In the genomic region with DNA sequence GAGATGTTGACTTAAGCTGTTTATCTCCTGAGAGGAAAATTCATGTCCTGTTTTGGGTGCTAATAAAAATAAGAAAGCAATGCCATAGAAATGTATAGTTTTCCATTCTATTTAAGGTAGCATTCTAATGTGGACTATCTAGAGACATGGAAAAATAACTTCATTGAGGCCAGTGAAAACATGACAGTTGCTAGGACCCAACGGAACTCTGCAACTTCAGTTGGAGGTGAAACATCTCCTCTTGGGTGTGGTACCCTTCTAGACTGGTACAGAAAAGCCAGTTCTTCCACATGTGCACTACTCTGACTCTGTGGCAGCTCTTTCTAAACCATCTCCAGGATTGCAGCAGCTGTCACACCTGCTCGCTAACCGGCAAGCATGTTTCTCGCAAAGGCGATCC, we compare ENCODE assay signal across 28 mouse cellular contexts. TPM values are rescaled to one million over a fixed set of nuclear protein-coding genes. Genes with fewer than 3 reads are reported as not detected.
"Had no signal": no experiment of that assay in that cellular context is flagged by ENCODE, and none has a peak within 500 bp of the region (broad histone marks: within the 10 kb centered on the region; RNA-seq: fewer than 3 reads in every experiment).

Gene Capns2 (plus strand): TSS at position 301 of the 400 bp plus-strand sequence.

- H3K27me3 ChIP-seq: heart, embryonic 12.5 days; hindbrain, embryonic 13.5 days; hindbrain, embryonic 15.5 days; kidney, embryonic 15.5 days; limb, embryonic 13.5 days; liver, embryonic 12.5 days had no signal

- H3K36me3 ChIP-seq: heart, embryonic 10.5 days; heart, embryonic 12.5 days; hindbrain, embryonic 15.5 days; kidney, embryonic 15.5 days; limb, embryonic 13.5 days; liver, embryonic 12.5 days had no signal

- H3K9me3 ChIP-seq: heart, embryonic 10.5 days; heart, embryonic 12.5 days; hindbrain, embryonic 13.5 days; hindbrain, embryonic 15.5 days; kidney, embryonic 15.5 days; limb, embryonic 13.5 days; liver, embryonic 12.5 days had no signal

- H3K4me2 ChIP-seq: heart, embryonic 12.5 days; hindbrain, embryonic 13.5 days; hindbrain, embryonic 15.5 days; kidney, embryonic 15.5 days; limb, embryonic 13.5 days; liver, embryonic 12.5 days had no signal

- H3K27ac ChIP-seq: heart, embryonic 10.5 days; hindbrain, embryonic 13.5 days; hindbrain, embryonic 15.5 days; hindbrain, postnatal 0 days; kidney, embryonic 15.5 days; kidney, postnatal 0 days; limb, embryonic 13.5 days; liver, embryonic 12.5 days had no signal

- H3K4me1 ChIP-seq: heart, embryonic 10.5 days; heart, embryonic 12.5 days; kidney, embryonic 15.5 days; liver, embryonic 12.5 days had no signal

- H3K4me3 ChIP-seq: heart, embryonic 10.5 days; heart, embryonic 12.5 days; hindbrain, embryonic 13.5 days; hindbrain, embryonic 15.5 days; kidney, embryonic 15.5 days; limb, embryonic 13.5 days; liver, embryonic 12.5 days had no signal

- DNase-seq: gastrocnemius, postnatal 14 days; gastrocnemius, postnatal 36 days; heart, adult 18-20 months; heart, postnatal 10 days; heart, postnatal 36 days; kidney, adult 11 months; kidney, adult 2 months; kidney, adult 9 months; kidney, postnatal 14 days; kidney, postnatal 36 days; layer of hippocampus, adult 9-11 months; layer of hippocampus, postnatal 36 days had no signal

- H3K9ac ChIP-seq: heart, embryonic 12.5 days; hindbrain, embryonic 13.5 days; hindbrain, embryonic 15.5 days; kidney, embryonic 15.5 days; limb, embryonic 13.5 days; liver, embryonic 12.5 days had no signal

- ATAC-seq: hindbrain, postnatal 0 days; intestine, embryonic 16.5 days; liver, embryonic 12.5 days had no signal

RNA-seq across cellular contexts. Expression of gene Capns2, which starts in this region (rescaled TPM):
- total RNA-seq: gastrocnemius, adult 18-20 months; gastrocnemius, adult 8-10 months; gastrocnemius, postnatal 14 days; gastrocnemius, postnatal 36 days; heart, adult 18-20 months; heart, adult 8-10 months; heart, postnatal 10 days; heart, postnatal 36 days; hematopoietic stem cell, adult 5-6 weeks had no signal
- polyA plus RNA-seq: hindbrain, embryonic 11.5 days; hindbrain, postnatal 0 days; intestine, embryonic 16.5 days; kidney, postnatal 0 days; liver, adult 2 months; liver, embryonic 12.5 days had no signal
